Comparison of ENCODE assay signal across 8 mouse cellular contexts in genomic region chr5:127633188-127633587, GRCm38 (mm10). TPM values are rescaled to one million over a fixed set of nuclear protein-coding genes. Genes with fewer than 3 reads are reported as not detected.
A peak's percentile ranks its signal among the peaks of the same experiment; 100 is the strongest.
DNase-seq lines count a peak whose midpoint lies in the region; ATAC-seq and TF ChIP-seq lines count a peak whose summit lies in the region.

No protein-coding gene starts in this region.

- H3K4me2 ChIP-seq in liver, embryonic 12.5 days: no peak overlapping the region; the same call in 1 of the 2 replicates
- H3K4me2 ChIP-seq in forebrain, embryonic 15.5 days (replicated peaks): peak overlapping the region; percentile 97
- peak overlapping the region; percentile 84 for H3K4me2 ChIP-seq in neural tube, embryonic 13.5 days

- 6% methylated on average over 4 of the region's 4 CpGs for WGBS in liver, adult 2 months
- WGBS in liver, embryonic 12.5 days (ENCODE audit: insufficient replicate concordance): 18% methylated on average over 4 of the region's 4 CpGs
- 34% methylated on average over 4 of the region's 4 CpGs for WGBS in forebrain, embryonic 15.5 days
- 31% methylated on average over 4 of the region's 4 CpGs for WGBS in neural tube, embryonic 13.5 days

- peaks cover 26% of the 10 kb centered on the region for H3K4me1 ChIP-seq in liver, adult 2 months (ENCODE audit: control insufficient read depth, insufficient read depth, low read length)
- no peaks in the 10 kb centered on the region for H3K4me1 ChIP-seq in liver, embryonic 12.5 days
- H3K4me1 ChIP-seq in forebrain, embryonic 15.5 days: 0 out of 2 replicates have a peak, but pooled peaks cover 4% of the 10 kb centered on the region
- H3K4me1 ChIP-seq in neural tube, embryonic 13.5 days (replicated peaks): peaks cover 18% of the 10 kb centered on the region

- ATAC-seq in liver, embryonic 12.5 days: no peak
- ATAC-seq in forebrain, embryonic 15.5 days (replicated peaks): no peak
- ATAC-seq in neural tube, embryonic 13.5 days (ENCODE audit: low read depth): no peak

- TF ChIP-seq CTCF in liver, adult 2 months (IDR thresholded peaks at IDR 0.05; ENCODE audit: low read depth, low read length): no peak

- peak overlapping the region; percentile 73 for H3K27ac ChIP-seq in liver, adult 2 months (replicated peaks; ENCODE audit: insufficient read depth, low read depth, low read length)
- H3K27ac ChIP-seq in liver, embryonic 12.5 days: no peak overlapping the region
- H3K27ac ChIP-seq in forebrain, embryonic 15.5 days (replicated peaks): no peak overlapping the region
- no peak overlapping the region for H3K27ac ChIP-seq in neural tube, embryonic 13.5 days (replicated peaks)

- peaks cover 2% of the 10 kb centered on the region; the same call in 1 of the 2 replicates for H3K36me3 ChIP-seq in liver, adult 2 months (ENCODE audit: control insufficient read depth, insufficient read depth, low read length)
- no peaks in the 10 kb centered on the region for H3K36me3 ChIP-seq in liver, embryonic 12.5 days
- H3K36me3 ChIP-seq in forebrain, embryonic 15.5 days: no peaks in the 10 kb centered on the region
- no peaks in the 10 kb centered on the region for H3K36me3 ChIP-seq in neural tube, embryonic 13.5 days

- DNase-seq in liver, adult 2 months (ENCODE audit: extremely low read depth, low read depth, low spot score): peak; percentile 97
- peak; percentile 30 to 70 for DNase-seq in kidney, postnatal 36 days
- no peak for DNase-seq in urinary bladder, postnatal 10 days (ENCODE audit: low spot score)
- DNase-seq in frontal cortex, postnatal 10 days (ENCODE audit: low spot score in 2 of 2): no peak
- DNase-seq in cerebellum, postnatal 36 days: no peak

- no peaks in the 10 kb centered on the region for H3K27me3 ChIP-seq in liver, adult 2 months (ENCODE audit: control insufficient read depth, insufficient read depth, low read length)
- H3K27me3 ChIP-seq in liver, embryonic 12.5 days (replicated peaks): peaks cover 43% of the 10 kb centered on the region
- no peaks in the 10 kb centered on the region for H3K27me3 ChIP-seq in forebrain, embryonic 15.5 days
- H3K27me3 ChIP-seq in neural tube, embryonic 13.5 days: peaks cover 11% of the 10 kb centered on the region

- no peaks in the 10 kb centered on the region for H3K9me3 ChIP-seq in liver, embryonic 12.5 days (replicated peaks)
- no peaks in the 10 kb centered on the region for H3K9me3 ChIP-seq in forebrain, embryonic 15.5 days
- H3K9me3 ChIP-seq in neural tube, embryonic 13.5 days: no peaks in the 10 kb centered on the region

- peak overlapping the region; percentile 85 for H3K4me3 ChIP-seq in liver, adult 2 months (ENCODE audit: insufficient read depth, low read depth, low read length)
- no peak overlapping the region for H3K4me3 ChIP-seq in liver, embryonic 12.5 days
- H3K4me3 ChIP-seq in forebrain, embryonic 15.5 days: peak overlapping the region; percentile 75
- peak overlapping the region; percentile 58 for H3K4me3 ChIP-seq in neural tube, embryonic 13.5 days

- no peak for TF ChIP-seq POLR2A in liver, adult 2 months (IDR thresholded peaks at IDR 0.05; ENCODE audit: extremely low read depth, insufficient read depth, low read length)

- peak overlapping the region; percentile 66 for H3K9ac ChIP-seq in liver, adult 2 months (ENCODE audit: low read depth, low read length)
- H3K9ac ChIP-seq in liver, embryonic 12.5 days: no peak overlapping the region
- peak overlapping the region; percentile 84; the same call in 1 of the 2 replicates for H3K9ac ChIP-seq in forebrain, embryonic 15.5 days (replicated peaks)
- peak overlapping the region; percentile 72; the same call in 1 of the 2 replicates for H3K9ac ChIP-seq in neural tube, embryonic 13.5 days

- peaks cover 13% of the 10 kb centered on the region; the same call in 1 of the 2 replicates for H3K79me2 ChIP-seq in liver, adult 2 months (ENCODE audit: control insufficient read depth, insufficient read depth, low read length)

RNA-seq across cellular contexts. Expression of gene Slc15a4, which starts 0.5 kb away (rescaled TPM):
- 46.7 and 51.9 TPM in 2 replicates for total RNA-seq in liver, adult 2 months (2014; rRNA removed)
- 22.4 and 26.8 TPM in 2 replicates for polyA plus RNA-seq in liver, adult 2 months (2012; rRNA removed)
- 14.1 and 14.9 TPM in 2 replicates for polyA plus RNA-seq in liver, embryonic 12.5 days (2016; fragmentation: Nextera tagmentation; extraction: Ambion mirVana)
- polyA plus RNA-seq in forebrain, embryonic 15.5 days (2015; fragmentation: Nextera tagmentation; extraction: Ambion mirVana): 28.9 and 29.1 TPM in 2 replicates
- 23.9 and 26.5 TPM in 2 replicates for polyA plus RNA-seq in neural tube, embryonic 13.5 days (2015; fragmentation: Nextera tagmentation; extraction: Ambion mirVana)

RNA-seq across cellular contexts. Expression of gene Glt1d1, which starts 1.1 kb away (rescaled TPM):
- total RNA-seq in liver, adult 2 months (2014; rRNA removed): 35.4 and 38.2 TPM in 2 replicates
- polyA plus RNA-seq in liver, adult 2 months (2012; rRNA removed): 9.7 and 14.4 TPM in 2 replicates
- 0.08 and 0.28 TPM in 2 replicates for polyA plus RNA-seq in liver, embryonic 12.5 days (2016; fragmentation: Nextera tagmentation; extraction: Ambion mirVana)
- 1.4 and 1.5 TPM in 2 replicates for polyA plus RNA-seq in forebrain, embryonic 15.5 days (2015; fragmentation: Nextera tagmentation; extraction: Ambion mirVana)
- polyA plus RNA-seq in neural tube, embryonic 13.5 days (2015; fragmentation: Nextera tagmentation; extraction: Ambion mirVana): 0.80 and 1.8 TPM in 2 replicates

Comparison
In these comparisons a context has a peak if more than half of its experiments do, and no peak if none do; other contexts are left out.
1. DNase-seq: peak in liver, adult 2 months (single experiment) and kidney, postnatal 36 days (2 of 2); none in urinary bladder, postnatal 10 days (single experiment), frontal cortex, postnatal 10 days (0 of 2) and cerebellum, postnatal 36 days (0 of 2).